Mouse (Mus musculus) MEL (cell line): ENCODE measurements at regions not wholly inside any gene's neighbourhood (a gene's known extent, or its start where the extent isn't known, plus 50 kb on each side); places are given as distances from the start of the nearest gene placed in this dataset.

ENCODE experiments used
- DNase-seq: peaks from one replicate; pipeline ENCODE4 v3.0.0; 2011; ENCODE audit warnings: low read depth, low spot score
- H3K27ac ChIP-seq: 2 replicates; pipeline ENCODE4 v1.5.1; 2012; ENCODE audit warnings: low read depth, mild to moderate bottlenecking, control low read depth, low read length, moderate library complexity; ENCODE audit not compliant: control insufficient read depth
- H3K27me3 ChIP-seq, 2 experiments: fragments of 150-350 bp in 1 of 2; sonication (generic) in 1 of 2; 2 replicates each; pipeline ENCODE4 v1.6.1; 2012; ENCODE audit warnings: low read length in 2 of 2, mild to moderate bottlenecking in 2 of 2, improper control_type of control experiment in 1 of 2, moderate library complexity in 1 of 2; ENCODE audit not compliant: insufficient read depth in 2 of 2, control insufficient read depth in 1 of 2
- H3K36me3 ChIP-seq, 2 experiments: 2 replicates each; pipeline ENCODE4 v1.6.1; 2012 to 2014; ENCODE audit warnings: low read length in 2 of 2, improper control_type of control experiment in 1 of 2, inconsistent platforms in 1 of 2, mild to moderate bottlenecking in 1 of 2; ENCODE audit not compliant: insufficient read depth in 2 of 2, control insufficient read depth in 1 of 2
- H3K4me1 ChIP-seq, 2 experiments: fragments of 150-350 bp in 1 of 2; sonication (generic) in 1 of 2; 2 replicates each; pipeline ENCODE4 v1.6.1; 2012; ENCODE audit warnings: low read length in 2 of 2, improper control_type of control experiment in 1 of 2, mild to moderate bottlenecking in 1 of 2; ENCODE audit not compliant: insufficient read depth in 2 of 2, control insufficient read depth in 1 of 2
- H3K4me3 ChIP-seq, 2 experiments: fragments of 150-350 bp in 1 of 2; sonication (generic) in 1 of 2; 2 replicates each; pipeline ENCODE4 v1.5.1; 2012; ENCODE audit warnings: low read depth in 2 of 2, low read length in 2 of 2, mild to moderate bottlenecking in 2 of 2, moderate library complexity in 2 of 2, control low read depth in 1 of 2, improper control_type of control experiment in 1 of 2; ENCODE audit not compliant: control insufficient read depth in 1 of 2, insufficient read depth in 1 of 2
- H3K79me2 ChIP-seq: 2 replicates; pipeline ENCODE4 v1.6.1; 2012; ENCODE audit warnings: mild to moderate bottlenecking, low read length, moderate library complexity; ENCODE audit not compliant: control insufficient read depth, poor library complexity, insufficient read depth
- H3K9ac ChIP-seq: 2 replicates; pipeline ENCODE4 v1.6.1; 2012; ENCODE audit warnings: low read depth, mild to moderate bottlenecking, control low read depth, low read length, moderate library complexity; ENCODE audit not compliant: control insufficient read depth, poor library complexity, severe bottlenecking
- H3K9me3 ChIP-seq: fragments of 150-350 bp; sonication (generic); replicated peaks from 2 replicates; pipeline ENCODE4 v1.6.1; 2012; ENCODE audit warnings: mild to moderate bottlenecking, low read length, improper control_type of control experiment, moderate library complexity; ENCODE audit not compliant: insufficient read depth
- CTCF ChIP-seq, 3 experiments: IDR thresholded peaks in 2 of 3; conservative IDR thresholded peaks in 1 of 3; 2 replicates each; pipeline ENCODE4 v1.5.1; 2011 to 2012; ENCODE audit warnings: low read length in 3 of 3, low read depth in 2 of 3, mild to moderate bottlenecking in 2 of 3, improper control_type of control experiment in 1 of 3, inconsistent platforms in 1 of 3, mixed read lengths in 1 of 3, moderate library complexity in 1 of 3; ENCODE audit not compliant: control insufficient read depth in 1 of 3, insufficient read depth in 1 of 3, poor library complexity in 1 of 3, severe bottlenecking in 1 of 3
- E2F4 ChIP-seq: IDR thresholded peaks from 2 replicates; pipeline ENCODE4 v1.6.1; 2011; ENCODE audit warnings: low read depth, low read length, improper control_type of control experiment, borderline replicate concordance
- GABPA ChIP-seq: IDR thresholded peaks from 2 replicates; pipeline ENCODE4 v1.6.1; 2012; ENCODE audit warnings: low read depth, mild to moderate bottlenecking, inconsistent platforms, low read length, improper control_type of control experiment, moderate library complexity
- JUND ChIP-seq: IDR thresholded peaks from 2 replicates; pipeline ENCODE4 v1.6.1; 2011; ENCODE audit warnings: low read depth, mild to moderate bottlenecking, improper control_type of control experiment, low read length
- KAT2A ChIP-seq: conservative IDR thresholded peaks from 2 replicates; pipeline ENCODE4 v1.6.1; 2012; ENCODE audit warnings: low read depth, low read length, improper control_type of control experiment, inconsistent platforms
- MAFK ChIP-seq: IDR thresholded peaks from 2 replicates; pipeline ENCODE4 v1.6.1; 2011; ENCODE audit warnings: low read depth, mild to moderate bottlenecking, low read length, improper control_type of control experiment, borderline replicate concordance
- MAX ChIP-seq: IDR thresholded peaks from 2 replicates; pipeline ENCODE4 v1.6.1; 2011; ENCODE audit warnings: low read length, improper control_type of control experiment
- MAZ ChIP-seq: IDR thresholded peaks from 2 replicates; pipeline ENCODE4 v1.6.1; 2012; ENCODE audit warnings: low read depth, mild to moderate bottlenecking, inconsistent platforms, low read length, improper control_type of control experiment
- MEF2A ChIP-seq: IDR thresholded peaks from 2 replicates; pipeline ENCODE4 v1.6.1; 2014; ENCODE audit warnings: low read depth, mild to moderate bottlenecking, inconsistent platforms, low read length, improper control_type of control experiment; ENCODE audit not compliant: poor library complexity, insufficient replicate concordance, severe bottlenecking; ENCODE audit errors: extremely low read depth
- MXI1 ChIP-seq: IDR thresholded peaks from 2 replicates; pipeline ENCODE4 v1.6.1; 2011; ENCODE audit warnings: mild to moderate bottlenecking, low read depth, low read length, improper control_type of control experiment
- MYB ChIP-seq: IDR thresholded peaks from 2 replicates; pipeline ENCODE4 v1.6.1; 2011; ENCODE audit warnings: mild to moderate bottlenecking, low read depth, low read length, improper control_type of control experiment
- NRF1 ChIP-seq: IDR thresholded peaks from 2 replicates; pipeline ENCODE4 v1.6.1; 2014; ENCODE audit warnings: low read depth, mild to moderate bottlenecking, inconsistent platforms, low read length, improper control_type of control experiment, moderate library complexity; ENCODE audit not compliant: poor library complexity, insufficient read depth, severe bottlenecking
- POLR2AphosphoS2 ChIP-seq: IDR thresholded peaks from 2 replicates; pipeline ENCODE4 v1.6.1; 2011; ENCODE audit warnings: low read length, improper control_type of control experiment
- POLR2AphosphoS5 ChIP-seq: IDR thresholded peaks from 2 replicates; pipeline ENCODE4 v1.6.1; 2012; ENCODE audit warnings: low read depth, borderline replicate concordance, mild to moderate bottlenecking, inconsistent platforms, low read length, moderate library complexity, mixed read lengths
- RAD21 ChIP-seq: IDR thresholded peaks from 2 replicates; pipeline ENCODE4 v1.6.1; 2011; ENCODE audit warnings: mild to moderate bottlenecking, low read depth, low read length, improper control_type of control experiment
- RCOR1 ChIP-seq: IDR thresholded peaks from 2 replicates; pipeline ENCODE4 v1.6.1; 2012; ENCODE audit warnings: low read depth, mild to moderate bottlenecking, inconsistent platforms, low read length, improper control_type of control experiment
- SIN3A ChIP-seq: IDR thresholded peaks from 2 replicates; pipeline ENCODE4 v1.6.1; 2012; ENCODE audit warnings: low read length, improper control_type of control experiment, inconsistent platforms
- SMC3 ChIP-seq: IDR thresholded peaks from 2 replicates; pipeline ENCODE4 v1.6.1; 2011; ENCODE audit warnings: low read depth, low read length, improper control_type of control experiment
- TAL1 ChIP-seq: IDR thresholded peaks from 2 replicates; pipeline ENCODE4 v1.6.1; 2012; ENCODE audit warnings: mild to moderate bottlenecking, inconsistent platforms, low read length, moderate library complexity, mixed read lengths
- TBP ChIP-seq: IDR thresholded peaks from 2 replicates; pipeline ENCODE4 v1.8.0; 2011; ENCODE audit warnings: low read depth, low read length, improper control_type of control experiment
- TCF12 ChIP-seq: IDR thresholded peaks from 2 replicates; pipeline ENCODE4 v1.6.1; 2014; ENCODE audit warnings: low read depth, mild to moderate bottlenecking, inconsistent platforms, low read length, improper control_type of control experiment, moderate library complexity
- UBTF ChIP-seq: IDR thresholded peaks from 2 replicates; pipeline ENCODE4 v1.6.1; 2012; ENCODE audit warnings: low read depth, mild to moderate bottlenecking, inconsistent platforms, low read length, improper control_type of control experiment, moderate library complexity, borderline replicate concordance; ENCODE audit not compliant: insufficient read depth
- USF1 ChIP-seq: IDR thresholded peaks from 2 replicates; pipeline ENCODE4 v1.6.1; 2014; ENCODE audit warnings: low read depth, mild to moderate bottlenecking, inconsistent platforms, low read length, improper control_type of control experiment, moderate library complexity
- ZKSCAN1 ChIP-seq: IDR thresholded peaks from 2 replicates; pipeline ENCODE4 v1.6.1; 2012; ENCODE audit warnings: low read depth, mild to moderate bottlenecking, inconsistent platforms, low read length, improper control_type of control experiment, moderate library complexity

- no peak for DNase-seq
- TF ChIP-seq TBP (no peak), MXI1 (no peak), NRF1 (no peak), MEF2A (no peak), CTCF (IDR thresholded peaks at IDR 0.05 in 2 of 3, conservative IDR thresholded peaks at IDR 0.05 in 1 of 3; ENCODE audit: control insufficient read depth in 1 of 3, insufficient read depth in 1 of 3, low read depth in 2 of 3, low read length in 3 of 3, poor library complexity in 1 of 3, severe bottlenecking in 1 of 3) (no peak), SIN3A (no peak), UBTF (no peak), KAT2A (no peak), ZKSCAN1 (no peak)
- TF ChIP-seq, all 39 proteins: peak for 0
- H3K4me3 ChIP-seq: no peak overlapping the region
- no peaks in the 10 kb centered on the region for H3K79me2 ChIP-seq
- H3K9ac ChIP-seq: no peak overlapping the region
- no peak overlapping the region for H3K27ac ChIP-seq
- H3K4me1 ChIP-seq: no peaks in the 10 kb centered on the region
- H3K36me3 ChIP-seq: no peaks in the 10 kb centered on the region
- peaks cover 3 to 4% of the 10 kb centered on the region in 2 experiments; a peak in 2 of 4 replicates for H3K27me3 ChIP-seq
- no peaks in the 10 kb centered on the region for H3K9me3 ChIP-seq
Observed at GRCm38 (mm10) chr6:18596680-18597079, 82.0 kb upstream of the Cttnbp2 start.

GRCm38 (mm10) chr6:18599626-18600025 lies 85.0 kb upstream of the Cttnbp2 start:
- no peak for TF ChIP-seq MAX
- no peak for TF ChIP-seq SIN3A
- TF ChIP-seq RCOR1: no peak
- no peak for TF ChIP-seq TBP
- TF ChIP-seq TCF12: no peak
- TF ChIP-seq POLR2AphosphoS5: no peak
- no peak for TF ChIP-seq KAT2A
- H3K27me3 ChIP-seq: peaks cover 4 to 5% of the 10 kb centered on the region in 2 experiments; a peak in 3 of 4 replicates
- H3K4me3 ChIP-seq: no peak overlapping the region
- DNase-seq: no peak
- no peaks in the 10 kb centered on the region for H3K9me3 ChIP-seq
- H3K27ac ChIP-seq: no peak overlapping the region
- no peaks in the 10 kb centered on the region for H3K36me3 ChIP-seq
- no peaks in the 10 kb centered on the region for H3K4me1 ChIP-seq
- no peak overlapping the region for H3K9ac ChIP-seq
- no peaks in the 10 kb centered on the region for H3K79me2 ChIP-seq

GRCm38 (mm10) chr6:18601926-18602325 lies 87.3 kb upstream of the Cttnbp2 start:
- H3K27me3 ChIP-seq: peaks cover 4 to 5% of the 10 kb centered on the region in 2 experiments; a peak in 3 of 4 replicates
- DNase-seq: no peak
- no peaks in the 10 kb centered on the region for H3K4me1 ChIP-seq
- no peaks in the 10 kb centered on the region for H3K9me3 ChIP-seq
- no peak overlapping the region for H3K9ac ChIP-seq
- H3K27ac ChIP-seq: no peak overlapping the region
- no peaks in the 10 kb centered on the region for H3K36me3 ChIP-seq
- no peak overlapping the region for H3K4me3 ChIP-seq
- no peaks in the 10 kb centered on the region for H3K79me2 ChIP-seq
- no peak for TF ChIP-seq SMC3
- no peak for TF ChIP-seq NRF1
- TF ChIP-seq TAL1: no peak
- no peak for TF ChIP-seq KAT2A
- no peak for TF ChIP-seq TCF12
- TF ChIP-seq UBTF: no peak
- TF ChIP-seq JUND: no peak
- no peak for TF ChIP-seq ZKSCAN1
- TF ChIP-seq USF1: no peak
- TF ChIP-seq RAD21: no peak
- no peak for TF ChIP-seq POLR2AphosphoS2
- no peak for TF ChIP-seq SIN3A
- no peak for TF ChIP-seq MEF2A
- TF ChIP-seq E2F4: no peak
- TF ChIP-seq GABPA: no peak
- TF ChIP-seq MAFK: no peak
- no peak for TF ChIP-seq MXI1
- TF ChIP-seq MAZ: no peak
- TF ChIP-seq MYB: no peak
